Mouse (Mus musculus) myocyte (in vitro differentiated cells): ENCODE results near the gene Rpl3l. TPM values are rescaled to one million over a fixed set of nuclear protein-coding genes. Genes with fewer than 3 reads are reported as not detected.

Source experiments
- H3K27me3 ChIP-seq: one replicate; pipeline ENCODE4 v1.6.1; 2011; ENCODE audit not compliant: control insufficient read depth, insufficient read depth, insufficient read length
- H3K36me3 ChIP-seq: one replicate; pipeline ENCODE4 v1.6.1; 2011; ENCODE audit not compliant: control insufficient read depth, insufficient read depth
- H3K4me2 ChIP-seq: one replicate; pipeline ENCODE4 v1.6.1; 2011; ENCODE audit warnings: low read depth, control low read depth
- H3K4me3 ChIP-seq: one replicate; pipeline ENCODE4 v1.5.1; 2011; ENCODE audit warnings: mild to moderate bottlenecking, control low read depth, moderate library complexity
- H3K79me2 ChIP-seq: one replicate; pipeline ENCODE4 v1.6.1; 2011; ENCODE audit not compliant: control insufficient read depth, insufficient read depth
- H3ac ChIP-seq: one replicate; pipeline ENCODE4 v1.6.1; 2011; ENCODE audit not compliant: control insufficient read depth, insufficient read length
- CEBPB ChIP-seq: IDR thresholded peaks from 2 replicates; pipeline ENCODE4 v1.6.1; 2011; ENCODE audit warnings: mild to moderate bottlenecking, moderate library complexity; ENCODE audit not compliant: poor library complexity, insufficient read depth, severe bottlenecking
- E2F4 ChIP-seq: IDR thresholded peaks from one replicate; pipeline ENCODE4 v1.6.1; 2011; ENCODE audit warnings: mild to moderate bottlenecking, control low read depth, moderate library complexity; ENCODE audit not compliant: insufficient read depth
- MAX ChIP-seq: IDR thresholded peaks from one replicate; pipeline ENCODE4 v1.6.1; 2011; ENCODE audit warnings: low read depth, mild to moderate bottlenecking, control low read depth
- MYOD1 ChIP-seq, 3 experiments: IDR thresholded peaks; one replicate each; pipeline ENCODE4 v1.6.1; 2011; ENCODE audit warnings: control low read depth in 2 of 3, low read depth in 2 of 3, mild to moderate bottlenecking in 2 of 3, moderate library complexity in 1 of 3; ENCODE audit not compliant: insufficient read length in 2 of 3, control insufficient read depth in 1 of 3
- MYOG ChIP-seq, 3 experiments: IDR thresholded peaks; one replicate each; pipeline ENCODE4 v1.6.1; 2011; ENCODE audit warnings: control low read depth in 2 of 3, low read depth in 2 of 3, mild to moderate bottlenecking in 2 of 3; ENCODE audit not compliant: insufficient read length in 2 of 3, control insufficient read depth in 1 of 3, insufficient read depth in 1 of 3
- POLR2A ChIP-seq: IDR thresholded peaks from one replicate; pipeline ENCODE4 v1.6.1; 2011; ENCODE audit warnings: low read depth, mild to moderate bottlenecking, control low read depth, moderate library complexity; ENCODE audit not compliant: insufficient read length
- POLR2AphosphoS2 ChIP-seq: IDR thresholded peaks from one replicate; pipeline ENCODE4 v1.6.1; 2011; ENCODE audit warnings: low read depth, control low read depth; ENCODE audit not compliant: insufficient read length
- REST ChIP-seq: IDR thresholded peaks from one replicate; pipeline ENCODE4 v1.6.1; 2011; ENCODE audit warnings: mild to moderate bottlenecking, control low read depth, moderate library complexity; ENCODE audit not compliant: insufficient read depth, insufficient read length
- SRF ChIP-seq: IDR thresholded peaks from one replicate; pipeline ENCODE4 v1.6.1; 2011; ENCODE audit warnings: low read depth; ENCODE audit not compliant: control insufficient read depth, insufficient read length
- TCF12 ChIP-seq: IDR thresholded peaks from one replicate; pipeline ENCODE4 v1.6.1; 2011; ENCODE audit warnings: mild to moderate bottlenecking, control low read depth; ENCODE audit not compliant: poor library complexity, insufficient read depth, severe bottlenecking
- TCF3 ChIP-seq: IDR thresholded peaks from one replicate; pipeline ENCODE4 v1.6.1; 2011; ENCODE audit warnings: low read depth, control low read depth; ENCODE audit not compliant: insufficient read length
- USF1 ChIP-seq: IDR thresholded peaks from one replicate; pipeline ENCODE4 v1.6.1; 2011; ENCODE audit warnings: low read depth, mild to moderate bottlenecking, control low read depth, moderate library complexity
- polyA plus RNA-seq: library from polyadenylated mRNA; unstranded; fragments of >200 nt; fragmentation: generic; extraction: Trizol; gene quantifications from one replicate; pipeline ENCODE4 v1.2.1, GENCODE M21; 2012; ENCODE audit warnings: missing spikeins

The Rpl3l gene
- polyA plus RNA-seq, 1 experiment, result 1.7 TPM

DNA sequence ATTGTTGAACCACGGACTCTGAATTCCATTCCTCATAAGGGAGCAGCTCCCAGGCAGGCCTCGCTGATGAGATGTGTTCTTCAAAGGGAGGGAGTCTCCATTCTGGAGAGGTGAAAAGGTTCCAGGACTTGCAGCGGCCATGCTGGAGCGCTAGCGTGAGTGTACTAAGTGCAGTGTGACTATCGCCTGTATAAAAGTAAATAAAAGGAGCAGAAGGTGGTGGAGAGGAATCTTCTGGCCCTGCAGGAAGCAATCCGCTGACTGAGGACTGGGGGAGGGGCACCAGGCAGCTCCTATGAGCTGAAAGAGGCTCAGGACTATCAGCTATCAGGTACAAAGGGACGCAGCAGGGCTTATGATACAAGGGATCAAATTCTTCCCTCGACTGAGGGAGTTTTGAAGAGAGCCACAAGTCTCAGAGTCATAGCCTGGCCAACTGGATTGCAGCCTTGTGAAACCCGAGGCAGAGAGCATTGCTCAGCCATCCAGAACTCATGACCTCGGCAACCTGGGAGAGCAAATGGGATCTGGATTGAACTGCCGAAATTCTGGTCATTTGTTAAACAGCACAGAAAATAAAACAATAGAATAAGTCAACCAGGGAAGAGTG is 38.8 kb downstream of the Rpl3l start:
- H3K27me3 ChIP-seq, result peaks cover 56% of the 10 kb centered on the region
- H3K4me3 ChIP-seq, result no peak overlapping the region
- H3ac ChIP-seq, result no peak overlapping the region
- no peaks in the 10 kb centered on the region for H3K79me2 ChIP-seq
- H3K4me2 ChIP-seq, result no peak overlapping the region
- no peak for TF ChIP-seq MYOG (IDR thresholded peaks at IDR 0.05; ENCODE audit: control insufficient read depth in 1 of 3, insufficient read depth in 1 of 3, insufficient read length in 2 of 3, low read depth in 2 of 3)
- TF ChIP-seq E2F4, result no peak
- TF ChIP-seq USF1, result no peak
- no peak for TF ChIP-seq TCF12
- TF ChIP-seq MAX, result no peak
- no peak for TF ChIP-seq REST
- no peak for TF ChIP-seq MYOD1 (IDR thresholded peaks at IDR 0.05; ENCODE audit: control insufficient read depth in 1 of 3, insufficient read length in 2 of 3, low read depth in 2 of 3)
- no peak for TF ChIP-seq POLR2AphosphoS2
- H3K36me3 ChIP-seq, result no peaks in the 10 kb centered on the region

DNA sequence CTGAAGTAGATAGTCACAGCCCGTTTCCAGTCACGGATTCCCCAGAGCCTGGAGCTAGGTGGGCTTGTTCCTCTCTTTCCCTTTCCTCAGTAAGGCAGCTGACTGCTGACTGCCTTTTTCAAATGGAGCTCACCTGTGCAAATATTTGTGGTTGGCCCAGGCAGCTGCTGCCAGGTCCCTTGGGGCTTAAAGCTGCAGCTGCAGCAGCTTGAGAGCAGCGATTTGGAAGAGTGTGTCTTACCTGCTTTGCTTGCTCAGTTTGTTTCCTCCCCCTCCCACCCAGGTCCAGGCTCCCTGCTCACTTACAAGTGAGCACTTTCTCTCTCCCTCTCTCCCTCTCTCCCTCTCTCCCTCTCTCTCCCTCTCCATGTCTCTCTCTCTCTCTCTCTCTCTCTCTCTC is 41.5 kb downstream of the Rpl3l start:
- no peak for TF ChIP-seq CEBPB
- TF ChIP-seq E2F4, result no peak
- no peak for TF ChIP-seq MYOD1 (IDR thresholded peaks at IDR 0.05; ENCODE audit: control insufficient read depth in 1 of 3, insufficient read length in 2 of 3, low read depth in 2 of 3)
- TF ChIP-seq POLR2AphosphoS2, result no peak
- TF ChIP-seq TCF12, result no peak
- TF ChIP-seq TCF3, result no peak
- no peak for TF ChIP-seq USF1
- no peak for TF ChIP-seq MAX
- no peak for TF ChIP-seq REST
- no peak for TF ChIP-seq POLR2A
- TF ChIP-seq MYOG (IDR thresholded peaks at IDR 0.05; ENCODE audit: control insufficient read depth in 1 of 3, insufficient read depth in 1 of 3, insufficient read length in 2 of 3, low read depth in 2 of 3), result no peak
- TF ChIP-seq SRF, result no peak
- Histone ChIP-seq H3K79me2 (no peaks in the 10 kb centered on the region), H3ac (no peak overlapping the region), H3K27me3 (peaks cover 54% of the 10 kb centered on the region), H3K36me3 (no peaks in the 10 kb centered on the region), H3K4me3 (no peak overlapping the region), H3K4me2 (no peak overlapping the region)

DNA sequence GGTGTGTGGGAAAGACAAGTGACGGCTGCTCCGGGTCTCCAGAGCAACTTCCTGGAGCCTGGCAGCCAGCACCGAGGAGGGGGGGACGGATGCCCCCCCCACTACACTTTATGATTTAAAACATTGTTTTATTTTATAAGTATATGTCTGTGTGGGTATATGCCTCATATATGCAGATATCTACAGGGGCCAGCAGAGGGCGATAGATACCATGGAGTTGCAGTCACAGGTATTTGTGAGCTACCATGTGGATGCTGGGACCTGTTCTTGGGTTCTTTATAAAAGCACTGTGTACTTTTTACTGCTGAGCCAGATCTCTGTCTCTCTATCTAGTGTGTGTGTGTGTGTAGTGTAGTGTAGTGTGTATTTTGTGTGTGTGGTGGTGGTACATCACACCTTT is 45.6 kb downstream of the Rpl3l start:
- Histone ChIP-seq H3K4me2 (no peak overlapping the region), H3ac (no peak overlapping the region), H3K4me3 (no peak overlapping the region), H3K36me3 (no peaks in the 10 kb centered on the region), H3K27me3 (peaks cover 24% of the 10 kb centered on the region), H3K79me2 (no peaks in the 10 kb centered on the region)
- TF ChIP-seq USF1 (no peak), E2F4 (no peak), MAX (no peak), CEBPB (no peak), POLR2A (no peak), POLR2AphosphoS2 (no peak), REST (no peak), SRF (no peak), TCF3 (no peak), MYOD1 (IDR thresholded peaks at IDR 0.05; ENCODE audit: control insufficient read depth in 1 of 3, insufficient read length in 2 of 3, low read depth in 2 of 3) (no peak), MYOG (IDR thresholded peaks at IDR 0.05; ENCODE audit: control insufficient read depth in 1 of 3, insufficient read depth in 1 of 3, insufficient read length in 2 of 3, low read depth in 2 of 3) (no peak), TCF12 (no peak)

DNA sequence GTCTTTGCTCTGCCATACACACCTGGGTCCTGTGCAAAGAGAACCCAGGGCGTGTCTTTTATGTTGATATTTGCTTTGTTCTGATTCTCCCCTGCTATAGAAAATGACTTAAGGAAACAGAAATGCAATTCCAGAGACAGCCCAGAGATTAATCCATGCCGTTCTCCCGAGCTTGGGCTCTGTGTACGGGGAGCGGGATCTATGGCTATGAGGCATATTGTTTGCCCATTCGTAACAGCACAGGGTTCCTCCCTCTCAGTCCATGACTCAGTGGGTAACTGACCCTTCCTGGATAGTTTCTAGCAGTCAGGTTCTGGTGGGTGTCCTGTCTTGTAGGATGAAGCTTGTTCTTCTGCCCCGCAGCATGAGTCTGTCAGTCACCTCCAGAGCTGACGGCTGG is 47.6 kb downstream of the Rpl3l start:
- Histone ChIP-seq H3K36me3 (no peaks in the 10 kb centered on the region), H3K4me2 (no peak overlapping the region), H3K4me3 (no peak overlapping the region), H3ac (no peak overlapping the region), H3K27me3 (peaks cover 25% of the 10 kb centered on the region), H3K79me2 (no peaks in the 10 kb centered on the region)
- no peak for TF ChIP-seq CEBPB
- TF ChIP-seq MAX, result no peak
- no peak for TF ChIP-seq TCF12
- TF ChIP-seq USF1, result no peak
- TF ChIP-seq MYOD1 (IDR thresholded peaks at IDR 0.05; ENCODE audit: control insufficient read depth in 1 of 3, insufficient read length in 2 of 3, low read depth in 2 of 3), result no peak
- TF ChIP-seq TCF3, result no peak
- TF ChIP-seq MYOG (IDR thresholded peaks at IDR 0.05; ENCODE audit: control insufficient read depth in 1 of 3, insufficient read depth in 1 of 3, insufficient read length in 2 of 3, low read depth in 2 of 3), result no peak

DNA sequence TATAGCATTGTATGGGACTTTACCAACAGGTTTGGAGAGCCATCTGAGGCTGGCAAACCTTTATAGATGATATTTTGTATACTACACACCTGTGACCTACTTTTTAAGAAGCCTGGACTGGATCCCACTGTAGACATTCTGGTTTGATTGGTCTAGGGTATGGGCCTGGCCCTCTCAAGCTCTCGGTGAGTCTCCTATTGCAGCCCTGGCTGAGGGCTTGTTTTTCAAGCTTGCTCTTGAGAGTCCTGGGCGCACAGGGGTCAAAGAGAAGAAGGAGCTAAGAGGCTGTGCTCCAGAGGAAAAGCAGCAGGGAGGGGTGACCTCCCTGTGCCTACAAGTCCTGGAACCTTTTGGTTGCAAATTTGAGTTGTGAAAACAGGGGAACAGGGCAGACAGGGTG is 49.5 kb downstream of the Rpl3l start:
- H3K4me2 ChIP-seq, result no peak overlapping the region
- H3K4me3 ChIP-seq, result no peak overlapping the region
- peaks cover 25% of the 10 kb centered on the region for H3K27me3 ChIP-seq
- no peak for TF ChIP-seq MYOD1 (IDR thresholded peaks at IDR 0.05; ENCODE audit: control insufficient read depth in 1 of 3, insufficient read length in 2 of 3, low read depth in 2 of 3)
- TF ChIP-seq TCF12, result no peak
- no peak for TF ChIP-seq E2F4
- TF ChIP-seq POLR2AphosphoS2, result no peak
- no peak for TF ChIP-seq SRF
- no peak for TF ChIP-seq REST
- TF ChIP-seq MYOG (IDR thresholded peaks at IDR 0.05; ENCODE audit: control insufficient read depth in 1 of 3, insufficient read depth in 1 of 3, insufficient read length in 2 of 3, low read depth in 2 of 3), result no peak
- TF ChIP-seq TCF3, result no peak
- no peak for TF ChIP-seq USF1
- no peak for TF ChIP-seq MAX
- H3K79me2 ChIP-seq, result no peaks in the 10 kb centered on the region
- no peak overlapping the region for H3ac ChIP-seq
- no peaks in the 10 kb centered on the region for H3K36me3 ChIP-seq
